Mouse (Mus musculus) olfactory bulb, adult 2 months (tissue): ENCODE measurements around the gene Gm49342.
"Not testable (repeated sequence)": the region's sequence is repeated elsewhere in the genome, so short reads cannot be mapped to it uniquely, and the experiment has no call there.

Experiments
- CTCF ChIP-seq: fragments of 200-500 bp; IDR thresholded peaks from 2 replicates; pipeline ENCODE4 v1.5.1; 2012; ENCODE audit warnings: low read depth, mild to moderate bottlenecking, low read length, moderate library complexity; ENCODE audit not compliant: insufficient read depth
- POLR2A ChIP-seq: fragments of 200-500 bp; IDR thresholded peaks from 2 replicates; pipeline ENCODE4 v1.6.1; 2012; ENCODE audit warnings: mild to moderate bottlenecking, low read depth, low read length, moderate library complexity; ENCODE audit not compliant: insufficient read depth

DNA sequence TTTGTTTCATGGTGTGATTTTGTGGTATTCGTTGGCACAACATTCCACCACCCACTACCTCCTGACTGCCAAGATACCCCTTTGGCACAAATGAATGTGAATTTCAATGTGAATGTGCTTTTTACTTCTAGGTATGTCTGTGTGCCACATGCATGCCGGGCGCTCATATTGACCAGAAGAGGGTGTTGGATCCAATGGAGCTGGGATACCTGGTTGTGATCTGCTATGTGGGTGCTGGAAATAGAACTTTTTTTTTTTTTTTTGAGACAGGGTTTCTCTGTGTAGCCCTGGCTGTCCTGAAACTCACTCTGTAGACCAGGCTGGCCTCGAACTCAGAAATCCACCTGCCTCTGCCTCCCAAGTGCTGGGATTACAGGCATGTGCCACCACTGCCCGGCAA is 28.7 kb downstream of the Gm49342 start:
- TF ChIP-seq CTCF, POLR2A: not testable (repeated sequence)
